Mouse (Mus musculus) retina, adult 2 months (tissue): ENCODE measurements at regions not wholly inside any gene's neighbourhood (a gene's known extent, or its start where the extent isn't known, plus 50 kb on each side); places are given as distances from the start of the nearest gene placed in this dataset.

Experiments used
- DNase-seq: peaks from one replicate; pipeline ENCODE4 v3.0.0-alpha.2; 2012; ENCODE audit warnings: low read depth, low spot score

DNA sequence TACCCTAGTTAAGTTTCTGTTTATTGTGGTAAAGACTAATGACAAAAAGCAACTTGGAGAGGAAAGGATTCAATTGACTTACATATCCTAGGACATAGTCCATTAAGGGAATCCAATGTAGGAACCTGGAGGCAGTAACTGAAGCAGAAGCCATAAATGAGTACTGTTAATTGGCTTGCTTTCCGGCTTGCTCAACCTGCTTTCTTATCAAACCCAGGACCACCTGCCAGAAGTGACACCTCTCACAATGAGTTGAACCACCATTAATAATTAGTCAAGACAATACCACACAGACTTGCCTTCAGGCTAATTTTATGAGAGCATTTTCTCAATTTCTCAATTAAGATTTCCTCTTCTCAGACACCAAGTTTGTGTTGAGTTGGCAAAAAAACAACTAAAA lies 148.8 kb downstream of the Ccser2 start:
- DNase-seq, result no peak

DNA sequence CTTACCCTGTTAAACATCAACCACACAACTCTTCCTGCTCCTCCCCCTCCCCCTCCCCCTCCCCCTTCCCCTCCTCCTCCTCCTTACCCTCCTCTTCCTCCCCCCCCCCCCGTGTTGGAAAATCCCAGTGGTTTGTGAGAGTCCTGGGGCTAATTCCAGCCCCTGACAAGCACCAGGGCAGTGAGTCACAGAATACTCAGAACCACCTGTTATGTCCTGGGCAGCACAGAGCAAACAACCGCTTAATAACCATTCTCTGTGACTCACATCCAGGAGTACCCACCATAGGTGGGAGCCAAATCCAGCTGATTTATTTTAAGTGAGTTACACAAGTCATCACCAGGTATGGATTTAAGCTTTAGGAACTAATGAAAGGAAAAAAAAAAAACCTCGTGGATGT lies 166.2 kb downstream of the Ccser2 start:
- no peak for DNase-seq

DNA sequence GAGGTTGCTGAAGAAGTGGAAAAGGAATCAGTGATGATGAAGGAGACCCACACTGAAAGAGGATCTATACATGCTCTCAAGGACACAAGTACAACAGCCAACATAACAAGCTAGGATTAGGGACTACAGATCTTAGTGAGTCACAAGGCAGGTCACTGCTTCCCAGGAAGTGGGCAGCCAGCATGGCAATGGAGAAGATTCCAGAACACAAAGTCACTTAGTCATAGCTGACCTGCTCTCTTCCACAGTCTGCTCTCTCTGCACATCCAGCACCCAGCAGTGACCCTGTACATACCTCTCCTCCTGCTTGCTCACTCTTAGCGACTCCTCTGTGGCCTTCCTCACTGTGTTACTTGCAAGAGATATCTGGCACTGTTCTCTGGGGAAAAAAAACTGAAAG lies 168.8 kb downstream of the Ccser2 start:
- no peak for DNase-seq

DNA sequence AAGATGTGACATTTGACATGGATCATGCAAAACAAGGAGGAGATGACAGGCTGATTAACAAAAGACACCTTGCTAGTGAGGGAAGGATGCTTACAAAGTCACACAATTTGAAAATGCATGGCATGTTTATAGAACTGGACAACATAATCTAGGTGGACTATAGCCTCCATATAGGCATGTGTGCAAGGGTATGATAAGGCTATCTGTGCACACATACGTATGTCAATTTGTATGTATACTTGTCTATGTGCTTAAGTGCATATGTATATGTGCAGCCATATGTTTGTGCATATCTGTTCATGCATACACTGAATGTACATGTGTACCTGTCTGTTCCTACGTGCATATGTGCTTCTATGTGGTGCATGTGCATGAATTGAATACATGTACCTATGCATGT lies 186.7 kb downstream of the Ccser2 start:
- DNase-seq, result no peak

DNA sequence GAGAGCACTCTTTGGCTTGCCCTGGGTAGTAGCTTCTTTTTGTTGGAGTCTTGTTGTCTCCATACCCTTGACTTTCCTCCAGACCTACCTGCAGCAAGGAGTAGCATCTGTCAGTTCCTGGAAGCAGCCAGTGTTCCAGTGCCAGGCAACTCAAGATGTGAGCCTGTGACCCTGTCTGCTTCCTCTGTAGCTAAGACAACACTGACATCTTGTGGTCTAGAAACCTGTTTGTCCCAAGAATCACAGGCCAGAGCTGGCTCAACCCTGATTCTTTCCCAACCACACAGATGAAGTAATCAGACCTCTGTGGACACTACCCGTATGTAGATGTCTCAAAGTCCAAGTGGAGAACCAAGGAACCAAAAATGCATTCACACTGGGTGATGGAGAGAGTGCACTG lies 189.6 kb downstream of the Ccser2 start:
- DNase-seq, result peak; percentile 20

DNA sequence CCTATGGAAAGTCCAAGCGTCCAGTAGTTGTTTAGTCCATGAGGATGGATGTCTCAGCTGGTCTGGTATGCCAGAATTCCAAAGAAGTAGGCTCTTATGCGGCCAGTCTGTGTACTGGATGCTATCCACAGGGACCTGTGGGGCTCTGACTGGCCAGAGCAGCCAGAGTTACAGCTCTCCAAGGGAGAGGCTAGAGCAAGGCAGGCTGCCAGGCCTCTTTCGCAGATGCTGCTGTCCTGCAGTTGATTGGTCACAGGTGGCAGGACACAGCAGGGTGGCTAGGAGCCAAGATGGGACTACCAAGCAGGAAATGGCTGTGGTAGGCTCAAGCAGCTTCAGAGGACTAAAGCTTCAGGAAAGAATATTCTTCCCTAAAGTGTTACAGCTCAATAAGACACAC lies 194.2 kb downstream of the Ccser2 start:
- no peak for DNase-seq

DNA sequence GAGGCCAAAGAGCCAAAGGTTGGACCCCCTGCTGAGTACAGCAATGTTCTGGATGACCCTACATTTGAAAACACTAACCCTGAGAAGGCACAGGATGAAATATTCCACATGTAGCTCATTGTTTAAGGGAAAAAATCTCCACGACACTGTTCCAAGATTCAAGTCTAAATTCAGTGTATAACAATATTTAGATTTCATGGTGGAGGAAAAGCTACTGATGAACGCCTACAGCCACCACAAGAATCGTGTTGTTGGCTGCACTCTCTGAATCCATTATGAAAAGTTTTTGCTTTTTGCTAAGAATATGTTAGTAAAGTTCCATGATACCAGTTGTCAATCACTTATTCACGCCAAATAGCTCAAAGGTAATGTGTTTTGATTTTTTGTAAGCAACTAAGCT lies 204.2 kb downstream of the Ccser2 start:
- no peak for DNase-seq

DNA sequence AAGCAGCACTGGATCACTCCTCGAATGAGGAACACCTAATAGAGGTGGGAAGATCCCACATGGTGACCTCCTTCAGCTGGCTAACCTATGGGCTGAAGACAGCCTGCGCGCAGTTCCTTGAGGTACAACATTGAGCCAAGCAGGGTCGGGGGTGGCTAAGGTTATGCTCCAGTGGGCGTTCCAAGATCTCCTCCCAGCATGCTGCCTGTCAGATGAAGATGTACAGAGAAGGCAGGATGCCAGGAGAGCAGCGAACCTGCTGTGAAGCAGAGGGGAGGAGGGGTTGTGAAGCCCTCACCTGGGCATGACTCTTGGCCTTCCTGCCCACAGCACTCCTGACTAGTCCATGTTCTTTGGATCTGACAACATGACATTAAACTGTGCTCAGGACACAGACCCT lies 212.5 kb downstream of the Ccser2 start:
- DNase-seq, result no peak

DNA sequence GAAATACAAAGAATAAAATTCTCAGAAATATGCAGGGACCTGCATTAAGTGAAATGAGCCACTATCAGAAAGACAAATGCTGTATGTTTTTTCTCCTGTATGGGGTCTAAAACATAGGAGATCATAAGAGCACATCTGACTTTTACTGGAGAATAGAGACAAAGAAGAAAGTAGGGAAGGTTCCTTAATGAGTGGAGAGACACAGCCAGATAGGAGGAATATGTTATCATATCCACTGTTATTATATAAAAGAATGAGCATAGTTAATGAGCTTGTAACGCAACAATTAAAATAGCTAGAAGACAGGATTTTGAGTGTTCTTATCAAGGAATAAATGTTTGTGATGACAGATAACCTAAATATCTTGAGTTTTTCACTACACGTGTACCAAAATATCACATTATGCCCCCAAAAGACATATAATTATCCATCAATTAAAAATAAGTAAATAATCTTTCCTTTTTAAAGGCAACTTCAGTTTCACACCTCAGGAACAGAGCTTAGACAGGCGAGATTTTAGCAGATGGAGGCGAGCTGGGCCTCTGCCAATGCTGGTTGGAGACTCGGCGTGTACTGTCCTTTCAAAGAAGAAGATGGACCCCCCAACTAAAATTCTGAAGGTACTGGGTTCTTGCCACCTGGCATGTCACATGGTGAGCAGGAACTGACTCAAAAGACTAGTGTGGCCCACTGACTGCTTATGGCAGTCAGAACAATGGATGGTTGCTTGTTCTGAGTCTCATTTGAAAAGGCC lies 220.3 kb downstream of the Ccser2 start:
- DNase-seq, result no peak

DNA sequence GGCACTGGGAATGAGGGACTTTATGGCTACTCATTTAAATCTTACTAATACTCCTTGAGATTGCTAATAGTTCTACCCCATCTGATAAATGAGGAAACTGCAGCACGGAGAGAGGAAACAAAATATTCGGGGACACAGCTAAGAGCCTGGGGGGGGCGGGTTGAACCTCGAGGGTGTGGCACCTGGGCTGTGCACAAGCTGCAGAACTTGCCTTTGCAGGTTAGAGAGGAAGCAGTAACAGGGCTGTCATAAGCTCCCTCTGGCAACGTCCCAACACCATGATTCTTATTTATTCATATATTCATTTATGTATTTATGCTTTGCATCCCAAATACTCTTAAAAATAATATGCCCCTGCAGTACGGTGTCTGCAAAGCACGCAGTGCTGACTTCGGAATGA lies 237.5 kb downstream of the Ccser2 start:
- no peak for DNase-seq

DNA sequence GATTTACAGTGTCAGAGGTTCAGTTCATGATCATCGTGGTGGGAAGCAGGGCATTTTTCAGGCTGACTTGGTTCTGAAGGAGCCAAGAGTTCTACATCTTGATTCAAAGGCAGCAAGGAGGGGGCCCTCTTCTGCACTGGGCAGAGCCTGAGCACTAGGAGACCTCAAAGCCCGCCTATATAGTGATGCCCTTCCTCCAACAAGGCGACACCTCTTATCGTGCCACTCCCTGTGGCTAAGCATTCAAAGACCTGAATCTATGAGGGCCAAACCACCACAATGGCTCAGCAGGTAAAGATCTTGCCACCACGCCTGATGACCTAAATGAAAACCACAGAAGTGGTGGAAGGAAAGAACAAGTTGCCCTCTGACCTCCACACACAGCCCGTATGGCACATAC lies 242.5 kb downstream of the Ccser2 start:
- DNase-seq, result no peak

DNA sequence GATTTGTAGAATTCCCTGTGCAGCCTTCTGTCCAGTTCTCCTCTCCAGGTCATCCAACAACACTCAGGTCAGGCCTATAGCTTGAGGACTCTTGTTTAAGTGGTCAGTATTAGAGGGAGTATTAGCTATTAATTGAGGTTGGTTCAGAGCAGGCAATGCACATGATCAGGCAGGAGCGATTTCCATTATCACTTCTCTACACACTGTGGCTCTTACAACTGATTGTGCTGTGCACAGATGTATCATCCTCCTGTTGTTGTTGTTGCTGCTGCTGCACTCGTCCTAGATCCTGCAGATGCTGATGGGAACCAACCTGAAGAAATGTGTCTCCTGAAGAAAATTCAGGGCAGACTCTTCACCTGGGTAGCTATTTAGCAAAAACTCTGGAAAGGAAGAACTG lies 252.9 kb downstream of the Ccser2 start:
- no peak for DNase-seq

DNA sequence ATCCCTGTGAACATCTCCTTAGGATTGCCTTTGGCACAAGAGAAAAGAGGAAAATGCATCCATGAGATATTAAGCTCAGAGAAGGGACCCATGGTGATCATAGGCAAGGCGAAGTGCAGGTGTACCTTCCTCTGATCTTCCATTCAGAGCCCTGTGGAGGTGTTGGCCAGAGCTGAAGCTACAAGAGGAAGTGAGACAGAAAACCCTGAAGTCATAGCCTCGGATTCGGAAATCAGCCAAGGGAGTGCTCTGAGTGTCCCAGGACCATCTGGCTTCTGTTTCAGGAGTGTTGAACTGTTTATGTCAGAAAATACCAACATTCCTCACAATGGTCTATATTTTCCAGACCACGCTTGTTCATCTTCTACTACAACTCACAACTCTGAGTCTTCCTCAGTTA lies 271.6 kb downstream of the Ccser2 start:
- no peak for DNase-seq

DNA sequence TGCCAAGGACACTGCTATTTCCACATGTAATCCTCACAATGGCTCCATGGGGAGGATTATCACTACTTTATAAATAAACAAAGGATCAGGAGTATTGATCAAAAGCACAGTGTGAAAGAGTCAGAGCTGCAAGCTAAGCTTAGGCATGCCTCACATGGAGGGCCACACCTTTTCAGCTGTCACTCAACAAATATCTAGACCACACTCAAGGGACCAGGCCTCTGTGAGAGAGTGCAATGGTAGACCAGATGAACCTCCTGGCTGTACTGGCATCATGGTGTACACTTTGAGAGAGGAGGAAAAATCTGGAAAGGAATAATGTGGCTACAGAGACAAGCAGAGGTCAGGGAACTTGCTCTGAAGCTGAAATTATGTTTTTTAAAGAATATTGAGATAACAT lies 276.6 kb downstream of the Ccser2 start:
- no peak for DNase-seq

DNA sequence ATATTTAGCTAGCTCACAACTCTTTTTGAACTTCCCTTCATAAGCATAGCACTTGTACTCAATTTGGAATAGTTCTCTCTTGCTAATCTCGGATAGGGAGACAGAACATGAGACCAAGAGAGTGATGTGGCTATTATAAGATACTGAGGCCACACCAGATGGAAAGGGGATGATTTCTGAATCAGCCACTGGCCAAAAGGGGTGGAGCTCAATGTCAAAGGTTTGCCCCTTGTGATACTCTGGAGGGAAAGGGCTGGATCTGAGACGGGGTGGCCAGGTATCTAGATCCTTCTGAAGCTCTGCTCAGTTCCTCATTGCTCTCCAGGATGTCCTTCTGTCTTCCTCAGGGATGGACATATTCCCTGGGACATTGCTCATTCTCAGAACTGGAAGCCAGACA lies 277.6 kb downstream of the Ccser2 start:
- DNase-seq, result no peak

DNA sequence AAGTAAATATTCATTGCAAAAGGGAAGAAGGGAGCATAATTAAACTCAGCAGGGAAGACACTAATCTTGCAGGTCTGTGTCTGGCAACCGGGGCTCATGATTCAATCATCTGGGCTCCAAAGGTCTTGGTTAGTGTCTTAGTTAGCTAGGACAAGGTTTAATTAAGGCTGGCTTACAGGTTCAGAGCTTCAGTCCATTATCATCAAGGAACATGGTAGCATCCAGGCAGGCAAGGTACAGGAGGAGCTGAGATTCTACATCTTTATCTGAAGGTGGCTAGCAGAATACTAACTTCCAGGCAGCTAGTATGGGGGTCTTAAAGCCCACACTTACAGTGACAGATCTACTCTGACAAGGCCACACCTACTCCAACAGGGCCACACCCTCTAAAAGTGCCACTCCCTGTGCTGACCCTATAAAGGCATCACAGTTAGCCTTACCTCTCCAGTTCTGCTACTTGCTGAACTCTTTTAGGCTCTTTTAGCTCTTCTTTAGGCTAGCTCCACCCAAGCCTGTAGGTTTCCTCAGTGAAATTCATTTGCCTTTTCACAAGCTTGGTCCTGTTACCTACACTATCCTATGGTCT lies 309.8 kb downstream of the Ccser2 start:
- no peak for DNase-seq

DNA sequence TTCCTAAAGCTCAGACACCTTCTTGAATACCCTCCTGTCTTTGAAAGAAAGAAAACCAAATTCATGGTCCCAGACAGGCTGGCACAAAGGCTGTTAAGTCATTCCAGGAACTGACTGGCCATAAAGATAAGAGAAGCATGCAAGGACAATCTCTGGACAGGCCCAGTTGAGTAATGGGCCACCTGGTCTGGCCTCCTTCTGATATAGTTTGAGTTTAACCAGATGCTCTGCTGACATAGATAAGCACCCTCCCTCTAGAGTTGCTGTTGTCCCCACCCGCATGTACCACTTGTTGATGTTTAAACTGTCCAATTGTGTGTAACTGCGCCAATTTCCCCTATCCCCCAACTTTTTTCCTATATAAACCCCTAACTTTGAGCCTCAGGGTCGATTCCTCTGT lies 310.4 kb downstream of the Ccser2 start:
- DNase-seq, result no peak

DNA sequence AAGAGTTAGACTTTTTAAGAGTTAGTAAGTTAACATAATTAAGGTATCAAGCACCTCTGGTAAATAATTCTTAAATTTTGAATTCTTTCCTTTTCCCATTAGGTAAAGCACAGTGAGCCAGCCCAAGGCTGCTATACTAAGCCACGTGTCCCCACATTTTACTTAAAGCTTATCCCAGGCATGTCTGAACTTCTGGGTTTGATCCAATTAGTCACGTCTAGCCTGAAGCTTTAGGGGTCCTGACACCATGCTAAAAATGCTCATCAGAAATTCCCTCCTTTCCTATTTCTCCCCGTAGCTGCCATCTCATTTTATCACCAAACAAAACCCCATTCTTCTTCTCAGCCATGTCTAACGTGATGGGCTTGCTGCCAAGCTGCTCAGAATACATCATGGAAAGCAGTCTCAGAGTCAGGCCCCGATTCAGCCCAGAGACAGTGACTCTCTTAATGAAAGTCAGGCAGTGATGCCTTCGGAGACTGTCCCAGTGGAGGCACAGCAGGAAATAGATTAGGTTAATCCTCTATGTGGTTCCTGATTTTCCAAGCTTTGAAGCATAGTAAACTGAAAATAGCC lies 315.5 kb downstream of the Ccser2 start:
- no peak for DNase-seq

DNA sequence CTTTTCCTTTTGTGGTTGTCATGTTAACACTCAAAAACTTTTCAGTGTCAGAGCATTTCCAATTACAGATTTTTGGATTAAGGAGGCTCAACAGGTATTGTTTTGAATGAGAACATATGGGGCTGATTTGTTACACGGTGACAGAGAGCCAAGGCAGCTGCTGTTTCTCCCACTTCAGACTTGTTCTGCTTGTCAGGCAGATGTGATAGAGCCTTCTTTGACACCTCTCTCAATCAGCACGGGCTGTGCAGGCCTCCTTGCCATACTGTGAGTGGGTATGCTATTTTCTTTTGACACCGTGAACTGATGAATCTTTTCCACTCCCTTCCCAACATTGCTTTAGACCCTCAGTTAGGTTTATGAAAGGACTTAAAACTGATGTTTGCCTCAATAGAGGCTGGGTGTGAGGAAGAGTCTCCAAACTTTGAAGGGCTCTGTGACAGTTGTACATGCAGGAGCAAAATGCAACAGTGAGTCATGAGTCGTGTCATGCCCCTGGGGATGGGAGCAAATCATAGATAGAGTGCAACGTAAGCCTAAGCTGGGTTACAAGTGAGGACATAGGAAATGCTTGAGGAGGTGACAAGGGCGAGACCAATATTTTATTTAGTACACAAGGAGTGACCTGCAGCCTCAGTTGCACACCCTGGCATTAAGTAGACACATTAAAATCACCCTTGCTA lies 317.4 kb downstream of the Ccser2 start:
- DNase-seq, result no peak

DNA sequence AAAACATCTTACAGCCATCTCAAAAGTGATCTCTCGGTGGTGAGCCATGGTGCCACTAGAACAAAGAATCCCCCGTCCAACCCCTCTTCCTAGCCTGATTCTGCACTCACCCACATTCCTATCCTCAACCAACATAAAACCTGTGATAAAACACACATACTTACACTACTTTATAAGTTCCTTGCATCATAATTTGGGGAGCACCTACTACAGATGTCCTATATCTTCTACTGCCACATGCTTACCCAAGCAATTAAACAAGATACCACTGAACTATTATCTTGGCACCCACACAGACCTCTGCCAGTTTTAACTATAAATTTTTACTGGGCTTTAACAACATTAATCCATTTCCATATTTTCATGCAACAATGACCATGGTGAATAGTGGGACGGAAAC lies 321.9 kb downstream of the Ccser2 start:
- DNase-seq, result no peak

DNA sequence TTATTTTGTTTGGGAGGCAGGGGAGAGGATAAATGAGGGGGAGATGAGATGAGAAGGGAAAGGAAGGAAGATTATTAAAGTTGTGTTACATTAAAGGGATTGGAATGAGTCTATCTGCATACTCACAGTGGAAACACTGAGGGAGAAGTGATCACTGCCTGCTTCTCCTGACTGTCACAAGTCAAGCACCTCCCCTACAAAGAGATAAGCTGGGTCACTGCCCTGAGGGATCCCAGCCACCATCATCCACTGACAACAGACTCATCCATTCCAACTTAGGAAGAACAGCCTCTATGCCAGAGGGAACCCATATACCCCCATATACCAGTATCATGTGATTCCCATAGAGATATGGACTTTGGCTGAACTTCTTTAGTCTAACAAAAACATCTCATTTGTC lies 322.3 kb downstream of the Ccser2 start:
- no peak for DNase-seq

DNA sequence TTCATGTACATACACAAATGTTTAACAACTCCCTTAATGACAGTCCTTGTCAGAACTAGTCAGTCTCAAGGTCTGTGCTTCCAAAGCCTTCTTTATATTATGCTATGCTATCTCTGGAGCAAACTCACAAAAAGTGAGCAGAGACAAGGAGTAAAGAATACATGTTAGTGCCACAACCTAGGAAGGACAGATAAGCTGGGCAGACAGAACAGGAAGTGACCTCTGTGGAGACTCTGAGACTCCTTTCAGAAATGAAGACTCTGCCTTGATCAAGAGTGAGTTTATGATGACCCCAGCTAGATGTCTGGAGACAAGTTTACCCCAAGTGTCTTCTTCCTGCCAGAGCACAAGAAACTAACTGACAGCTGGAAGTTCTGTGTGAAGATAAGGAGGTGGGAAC lies 343.8 kb downstream of the Ccser2 start:
- DNase-seq, result no peak

DNA sequence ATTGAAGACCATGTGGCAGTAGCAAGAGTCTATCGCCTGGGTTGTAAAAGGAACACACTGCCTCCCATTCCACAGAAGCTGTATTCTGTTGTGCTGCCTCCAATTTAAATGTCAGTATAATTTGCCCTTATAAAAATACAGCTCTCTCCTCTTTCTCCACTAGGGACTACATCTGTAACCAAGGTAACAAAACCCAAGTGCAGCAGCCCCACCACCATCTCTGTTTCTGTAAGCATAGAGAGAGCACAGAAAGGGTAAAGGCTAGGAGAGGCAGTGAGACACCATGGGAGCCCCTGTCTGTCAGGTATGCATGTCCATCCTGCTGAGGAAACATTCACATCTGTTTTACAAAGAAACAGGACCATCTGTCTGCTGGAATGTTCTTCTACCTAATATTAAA lies 344.4 kb downstream of the Ccser2 start:
- DNase-seq, result no peak
